Mouse (Mus musculus) heart, postnatal 4 days (tissue): ENCODE measurements around the gene Aprt. TPM values are rescaled to one million over a fixed set of nuclear protein-coding genes. Genes with fewer than 3 reads are reported as not detected.
A peak's percentile ranks its signal among the peaks of the same experiment; 100 is the strongest.

Source experiments
- DNase-seq: peaks from one replicate; pipeline ENCODE4 v3.0.0; 2021
- total RNA-seq, 2 experiments: library from RNA; stranded (reverse); gene quantifications; 2 replicates each; pipeline ENCODE4 v1.2.3; 2021

Aprt gene
- 10 to 100 TPM; 58.5 to 58.8 TPM for total RNA-seq

DNA sequence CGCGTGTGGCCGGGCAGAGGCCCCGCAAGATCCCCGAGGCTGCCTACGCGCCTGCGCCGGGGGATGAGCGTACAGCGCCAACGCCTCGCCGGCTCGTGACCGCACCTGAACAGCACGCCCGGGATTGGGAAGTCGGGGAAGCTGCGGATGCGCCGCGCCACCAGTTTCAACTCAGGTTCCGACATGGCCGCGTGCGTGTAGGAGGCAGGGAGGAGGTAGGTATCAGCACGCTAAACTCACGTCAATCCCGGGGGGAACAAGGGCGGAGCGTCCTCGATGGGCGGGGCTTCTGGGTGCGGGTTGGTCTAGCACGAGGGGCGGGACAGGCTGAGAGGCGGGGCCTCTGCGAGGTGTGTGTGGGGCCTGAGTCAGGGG is at the start of gene Aprt:
TSS of gene Aprt (minus strand) at position 262 of the 375 bp plus-strand sequence.
- peak; percentile 94 for DNase-seq

GRCm38 (mm10) chr8:122625811-122626210 is 49.1 kb upstream of the Aprt start:
- no peak for DNase-seq

DNA sequence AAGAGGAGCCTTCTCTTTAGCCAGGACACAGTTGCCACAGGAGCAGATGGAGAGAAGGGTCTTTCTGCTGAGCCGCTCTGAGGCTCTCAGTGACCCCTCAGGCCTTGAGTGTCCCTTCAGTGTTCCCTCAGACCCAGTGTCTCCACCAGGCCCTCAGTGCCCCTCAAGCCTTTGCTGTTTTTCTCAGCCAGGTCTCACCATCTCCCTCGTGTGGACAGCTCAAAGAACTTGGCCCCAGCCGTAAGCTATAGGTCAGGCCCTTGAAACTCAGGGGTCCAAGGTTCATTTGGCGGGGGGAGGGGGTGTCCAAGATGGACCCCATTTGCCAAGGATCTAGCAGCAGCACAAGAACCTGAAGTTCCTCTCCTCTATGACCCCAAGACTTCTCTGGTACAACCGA is 47.9 kb upstream of the Aprt start:
- DNase-seq: no peak

DNA sequence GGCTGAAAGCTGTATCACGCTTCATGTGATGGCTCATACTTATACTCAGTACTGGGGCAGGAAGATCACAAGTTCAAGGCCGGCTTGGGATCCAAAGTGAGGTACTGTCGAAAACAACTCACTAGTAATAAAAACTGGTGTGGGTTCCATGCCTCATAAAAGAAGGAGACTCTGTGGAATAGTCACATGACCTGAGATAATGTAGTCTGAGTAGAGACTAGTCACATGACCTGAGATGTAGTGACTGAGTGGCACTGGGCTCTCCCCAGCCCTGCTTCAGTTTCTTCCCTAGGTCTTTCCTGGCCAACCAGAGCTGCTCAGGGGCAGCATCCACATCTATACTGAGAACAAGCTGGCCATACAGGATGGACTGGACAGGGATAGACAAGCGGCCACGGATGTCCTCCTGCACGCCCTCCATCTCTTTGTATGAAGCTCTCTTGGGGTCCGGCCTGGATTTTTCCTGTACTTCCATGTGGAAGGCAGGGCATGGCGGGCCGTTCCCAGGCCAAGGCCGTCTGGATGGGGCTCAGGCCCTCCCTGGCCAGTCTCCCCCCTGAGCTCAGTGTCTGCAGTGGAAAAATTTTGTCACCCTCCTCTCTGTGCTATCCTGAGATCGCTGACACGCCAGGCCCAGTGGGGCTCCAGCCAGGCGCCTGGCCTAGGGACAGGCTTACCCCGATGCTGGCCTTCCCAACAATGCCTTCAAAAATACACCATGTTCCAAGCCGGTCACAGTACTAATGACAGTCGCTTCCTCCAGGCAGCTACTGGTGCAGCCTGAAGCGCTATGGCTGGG is 47.3 kb upstream of the Aprt start:
- peak; percentile 42 for DNase-seq

- no peak for DNase-seq
Observed at GRCm38 (mm10) chr8:122622727-122623126, 46.0 kb upstream of the Aprt start, which contains the start of gene Pabpn1l. Gene Pabpn1l (minus strand): TSS chr8:122622739.

DNA sequence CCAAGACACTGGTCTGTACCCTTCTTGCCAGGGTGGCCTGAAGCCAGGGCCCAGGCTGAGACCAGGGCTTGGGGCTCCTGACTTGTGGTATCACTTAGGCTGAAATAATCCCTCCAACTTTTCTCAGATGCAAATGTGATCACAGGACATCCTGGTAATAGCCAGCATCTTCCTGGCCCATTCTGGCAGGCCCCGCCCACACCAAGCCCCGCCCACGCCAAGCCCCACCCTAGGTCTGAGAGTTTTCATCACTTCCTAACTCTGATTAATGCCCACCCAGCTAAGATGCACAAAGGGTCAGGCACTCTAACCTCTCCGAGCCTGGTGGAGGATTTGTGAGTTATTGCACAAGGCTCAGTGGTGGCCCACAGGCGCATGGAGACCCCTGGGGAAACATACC is 43.7 kb upstream of the Aprt start:
- DNase-seq: no peak

- no peak for DNase-seq
Observed at GRCm38 (mm10) chr8:122618660-122619378, 42.1 kb upstream of the Aprt start.

DNA sequence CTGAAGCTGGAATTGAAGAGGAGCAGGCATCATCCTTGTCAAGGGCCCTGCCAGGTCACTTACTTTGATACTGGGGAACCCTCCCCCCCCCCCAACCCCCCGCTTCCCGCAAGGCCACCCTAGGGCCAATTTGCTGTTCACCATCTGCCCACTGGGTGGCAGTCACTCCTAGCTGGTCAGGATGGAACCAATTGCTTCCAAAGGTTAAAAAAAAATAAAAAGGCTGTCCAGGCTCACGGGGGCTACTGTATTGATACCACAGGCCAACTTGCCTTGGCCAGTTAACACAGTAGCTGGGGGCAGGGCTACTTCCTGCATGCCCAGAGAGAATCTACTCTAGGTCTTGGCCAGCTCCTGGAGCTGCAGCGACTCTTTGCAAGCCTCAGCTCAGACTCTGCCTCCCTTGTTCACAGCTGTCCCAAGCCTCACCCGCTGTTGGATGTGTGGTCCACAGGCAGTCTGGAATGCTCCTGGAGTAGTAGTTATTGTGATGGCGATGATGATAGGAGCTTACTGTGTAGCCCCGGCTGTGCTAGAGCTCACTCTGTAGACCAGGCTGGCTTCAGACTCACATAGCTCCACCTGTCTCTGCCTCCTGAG is 41.3 kb upstream of the Aprt start:
- peak; percentile 94 for DNase-seq

DNA sequence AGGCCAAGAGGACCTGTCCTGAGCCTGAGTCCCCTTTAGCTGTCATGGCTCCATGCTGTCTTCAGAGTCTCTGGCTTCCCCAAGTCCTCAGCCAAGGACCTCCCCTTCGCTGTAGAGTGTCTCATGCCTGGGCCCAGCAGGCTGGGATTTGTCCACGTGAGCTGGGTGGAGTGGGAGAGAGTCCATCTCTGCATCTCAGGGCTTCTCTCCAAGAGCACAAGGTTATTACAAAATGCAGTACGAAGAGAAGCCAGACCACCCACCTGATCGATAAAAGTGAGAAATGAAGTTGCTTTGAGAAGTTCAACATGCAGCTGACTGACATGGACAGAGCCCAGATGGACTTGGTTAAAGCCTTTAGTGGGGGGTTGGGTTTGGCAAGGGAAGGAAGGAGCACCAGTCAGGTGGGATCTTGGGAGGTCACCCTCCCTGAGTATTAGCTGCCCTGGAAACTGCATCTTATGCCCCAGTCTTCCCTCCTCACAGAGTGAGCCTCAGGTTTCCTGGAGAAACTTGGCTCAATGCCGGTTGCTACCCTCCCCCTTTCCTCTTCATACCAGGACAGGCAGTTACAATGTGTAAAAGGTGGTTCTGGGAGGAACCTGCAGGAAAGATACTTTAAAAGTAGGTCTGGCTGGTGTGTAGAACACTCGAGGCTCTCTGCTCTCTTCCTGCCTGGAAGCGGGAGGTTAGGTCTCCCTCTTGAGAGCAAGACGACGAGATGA is 39.6 kb upstream of the Aprt start:
- DNase-seq: peak; percentile 38

GRCm38 (mm10) chr8:122611295-122612133 is 34.8 kb upstream of the Aprt start, which contains the start of the genes Galns and Trappc2l:
Gene Galns (minus strand): TSS chr8:122611463.
Gene Trappc2l (plus strand): TSS chr8:122611640.
- DNase-seq: peak; percentile 97

GRCm38 (mm10) chr8:122610612-122611277 is 34.0 kb upstream of the Aprt start:
- DNase-seq: no peak

DNA sequence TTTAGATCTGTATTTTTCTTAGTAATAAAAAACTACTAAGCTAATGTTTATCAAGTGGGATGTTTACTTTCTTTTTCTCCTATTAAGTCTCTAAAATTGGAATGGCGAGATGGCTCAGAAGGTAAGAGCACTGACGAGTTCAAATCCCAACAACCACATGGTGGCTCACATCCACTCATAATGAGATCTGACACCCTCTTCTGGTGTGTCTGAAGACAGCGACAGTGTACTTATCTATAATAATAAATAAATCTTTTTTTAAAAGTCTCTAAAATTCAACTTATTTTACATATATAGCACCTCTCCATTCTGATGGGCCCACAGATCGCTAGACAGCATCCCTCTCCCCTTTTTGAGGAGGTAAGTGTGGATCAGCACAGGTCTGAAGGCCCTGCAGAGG is 33.5 kb upstream of the Aprt start:
- no peak for DNase-seq

DNA sequence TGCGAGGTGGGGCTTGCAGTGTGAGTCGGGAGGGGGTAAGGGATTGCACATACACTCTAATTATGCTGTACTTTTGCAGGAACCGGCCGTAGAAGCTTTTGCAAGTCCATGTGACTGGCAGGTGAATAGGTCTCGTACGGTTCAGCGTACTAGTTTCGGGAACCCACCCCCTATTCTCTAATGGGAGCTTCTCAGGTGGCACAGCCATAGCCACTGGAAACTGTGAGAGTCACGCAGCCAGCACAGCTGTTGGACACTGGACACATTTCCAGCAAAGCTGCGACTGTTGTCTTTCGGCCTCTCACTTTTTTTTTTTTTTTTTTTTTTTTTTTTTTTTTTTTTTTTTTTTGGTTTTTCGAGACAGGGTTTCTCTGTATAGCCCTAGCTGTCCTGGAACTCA is 30.1 kb upstream of the Aprt start:
- DNase-seq: no peak

DNA sequence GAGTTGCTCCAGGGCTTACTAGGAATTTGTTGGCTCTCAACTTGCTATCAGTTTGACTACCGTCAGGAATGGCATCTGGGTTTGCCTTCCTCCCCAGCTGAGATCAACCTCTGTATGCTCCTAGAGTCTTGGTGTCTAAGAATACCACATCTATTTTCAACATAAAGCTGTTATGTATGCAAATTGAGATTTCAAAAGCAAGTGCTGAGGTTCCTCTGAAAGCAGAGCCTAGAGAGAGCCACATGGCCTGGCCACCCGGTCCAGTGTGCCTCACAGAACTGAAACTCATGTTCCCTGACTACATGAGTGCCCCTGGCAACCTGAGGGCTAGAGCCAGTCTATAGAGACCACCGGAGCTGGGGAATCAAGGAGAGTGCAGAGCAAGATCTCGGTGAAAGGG is 28.7 kb upstream of the Aprt start:
- no peak for DNase-seq

DNA sequence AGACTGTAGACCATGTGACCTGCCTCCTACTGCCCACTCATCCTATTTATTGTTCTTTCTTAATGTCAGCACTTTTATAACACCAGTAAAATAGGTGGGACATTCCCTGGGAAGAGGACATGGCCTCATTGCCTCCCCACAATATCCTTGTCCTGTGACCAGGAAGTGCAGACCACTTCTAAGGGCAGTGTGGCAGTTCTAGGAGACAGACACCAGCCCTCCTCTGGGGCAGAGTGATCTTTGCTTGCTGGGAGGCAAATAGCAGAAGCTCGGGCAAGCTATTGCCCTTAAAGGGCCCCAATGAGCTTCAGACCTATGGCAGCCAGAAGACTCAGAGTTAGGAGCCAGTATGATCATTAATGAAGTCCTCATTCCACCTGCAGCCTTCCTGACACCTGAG is 27.9 kb upstream of the Aprt start:
- DNase-seq: no peak

GRCm38 (mm10) chr8:122600666-122601065 is 24.0 kb upstream of the Aprt start:
- DNase-seq: no peak

DNA sequence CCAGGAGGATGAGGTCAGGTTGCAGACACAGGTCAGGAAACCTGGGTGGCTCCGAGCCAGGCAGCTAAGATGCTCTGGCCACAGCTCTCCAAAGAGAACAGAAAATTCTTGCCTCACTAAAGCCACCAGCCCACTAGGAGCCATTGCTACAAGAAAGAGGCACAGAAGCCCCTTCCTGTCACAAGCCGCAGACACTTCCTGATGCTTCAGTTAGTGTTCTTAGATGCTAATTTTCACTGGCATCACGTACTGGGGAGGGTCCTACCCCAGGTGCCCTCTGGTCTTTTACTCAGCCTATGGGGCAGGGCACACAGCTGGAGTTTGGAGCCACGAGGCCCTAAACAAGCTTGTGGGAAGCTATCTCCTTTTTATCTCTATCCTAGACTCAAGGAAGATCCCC is 19.3 kb upstream of the Aprt start:
- no peak for DNase-seq

DNA sequence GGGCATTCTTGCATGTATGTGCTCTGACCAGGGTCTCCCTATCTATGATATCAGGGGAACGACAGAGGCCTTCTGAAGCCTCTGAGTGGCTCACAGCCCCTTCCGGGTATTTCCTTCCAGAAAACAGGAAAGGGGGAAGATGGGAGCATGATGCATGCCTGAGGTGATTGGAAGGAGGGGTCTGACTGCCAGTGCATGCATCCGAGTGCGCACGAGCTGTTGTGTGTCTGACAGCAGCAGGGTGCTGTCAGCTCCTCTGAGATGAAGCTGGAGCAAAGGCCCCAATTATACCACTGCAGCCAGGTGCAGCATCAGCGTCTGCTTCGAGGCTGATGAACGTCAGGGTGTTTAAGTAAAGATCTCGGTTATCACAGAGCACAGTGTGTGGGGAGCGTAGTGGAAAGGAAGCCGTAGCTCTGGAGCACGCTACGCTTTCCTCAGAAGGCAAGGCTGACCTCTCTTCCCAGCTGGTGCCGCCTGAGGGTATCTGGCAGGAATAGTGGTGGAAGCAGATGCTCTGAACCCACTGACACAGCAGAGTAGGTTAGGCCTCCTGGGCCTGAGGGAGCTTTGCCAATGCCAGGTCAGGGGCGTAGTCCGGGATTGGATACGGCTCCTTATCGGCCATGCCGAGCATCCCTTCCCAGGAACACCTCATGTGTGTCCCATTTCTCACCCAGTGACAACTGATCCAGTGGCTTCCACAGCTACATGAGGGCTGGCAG is 17.2 kb upstream of the Aprt start:
- DNase-seq: no peak

- DNase-seq: no peak
Observed at GRCm38 (mm10) chr8:122593240-122593639, 16.5 kb upstream of the Aprt start.

DNA sequence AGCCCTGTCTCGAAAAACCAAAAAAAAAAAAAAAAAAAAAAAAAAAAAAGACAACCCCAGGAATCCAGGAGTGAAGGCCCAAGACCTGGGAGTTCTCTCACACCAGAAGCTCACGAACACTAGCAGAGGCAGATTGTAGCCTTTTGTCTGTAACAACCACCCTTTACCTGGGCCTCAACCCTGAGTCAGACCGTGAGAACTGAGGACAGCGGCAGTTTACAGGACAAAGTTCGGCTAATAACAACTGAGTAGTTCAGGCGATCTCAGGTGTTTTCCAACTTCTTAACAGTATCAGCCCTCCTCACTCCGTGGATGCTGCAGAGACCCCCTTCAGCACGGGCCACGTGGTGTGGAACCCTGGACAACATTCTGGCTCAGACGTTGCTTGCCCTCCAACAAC is 10.0 kb upstream of the Aprt start:
- DNase-seq: no peak

DNA sequence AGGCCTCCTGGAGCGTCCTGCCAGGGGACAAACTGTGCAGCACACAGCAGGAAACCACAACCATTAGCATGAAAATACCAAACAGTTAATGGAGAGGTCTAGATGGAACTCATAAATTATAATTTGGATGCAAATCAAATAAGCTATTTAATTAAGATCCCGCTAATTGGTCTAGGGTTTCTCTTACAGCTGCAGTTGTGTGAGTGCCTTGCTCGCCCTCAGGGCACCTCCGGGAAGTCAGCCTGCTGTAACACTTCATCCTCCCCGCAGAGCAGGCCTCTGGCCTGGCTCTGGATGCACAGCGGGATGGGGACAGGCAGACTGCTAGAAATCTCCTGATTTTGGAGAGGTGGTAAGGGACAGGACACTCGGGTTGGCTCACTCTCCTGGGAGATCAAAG is 9.5 kb upstream of the Aprt start:
- no peak for DNase-seq
